Mouse (Mus musculus) limb, embryonic 11.5 days (tissue): ENCODE measurements around the gene Ttc25. TPM values are rescaled to one million over a fixed set of nuclear protein-coding genes. Genes with fewer than 3 reads are reported as not detected.

ENCODE experiments used
- ATAC-seq: fragments of 200-750 bp; cut with Nextera tagmentation; 2 replicates; pipeline ENCODE4 v1.8.0; 2017; ENCODE audit warnings: low read depth; ENCODE audit not compliant: insufficient number of reproducible peaks, low FRiP score, low TSS enrichment
- DNase-seq: peaks from one replicate; pipeline ENCODE4 v3.0.0-alpha.2; 2015; ENCODE audit warnings: low spot score
- H3K27ac ChIP-seq: fragments of 300-500 bp; sonication (generic); replicated peaks from 2 replicates; pipeline ENCODE4 v1.5.1; 2014; ENCODE audit warnings: low read depth, mild to moderate bottlenecking, low read length
- H3K27me3 ChIP-seq: fragments of 300-500 bp; sonication (generic); 2 replicates; pipeline ENCODE4 v1.6.1; 2014; ENCODE audit warnings: mild to moderate bottlenecking, low read length, mixed read lengths; ENCODE audit not compliant: control insufficient read depth, insufficient read depth
- H3K36me3 ChIP-seq: fragments of 300-500 bp; sonication (generic); 2 replicates; pipeline ENCODE4 v1.6.1; 2014; ENCODE audit warnings: mild to moderate bottlenecking, low read length, moderate library complexity, mixed read lengths; ENCODE audit not compliant: control insufficient read depth, insufficient read depth
- H3K4me1 ChIP-seq: fragments of 300-500 bp; sonication (generic); 2 replicates; pipeline ENCODE4 v1.6.1; 2014; ENCODE audit warnings: low read length, mixed read lengths; ENCODE audit not compliant: control insufficient read depth, insufficient read depth
- H3K4me2 ChIP-seq: fragments of 300-500 bp; sonication (generic); 2 replicates; pipeline ENCODE4 v1.6.1; 2014; ENCODE audit warnings: low read depth, mild to moderate bottlenecking, moderate library complexity; ENCODE audit not compliant: severe bottlenecking
- H3K4me3 ChIP-seq: fragments of 300-500 bp; sonication (generic); 2 replicates; pipeline ENCODE4 v1.5.1; 2014; ENCODE audit warnings: low read depth, low read length
- H3K9ac ChIP-seq: fragments of 300-500 bp; sonication (generic); 2 replicates; pipeline ENCODE4 v1.6.1; 2014; ENCODE audit warnings: mild to moderate bottlenecking, low read length
- H3K9me3 ChIP-seq: fragments of 300-500 bp; sonication (generic); 2 replicates; pipeline ENCODE4 v1.6.1; 2016; ENCODE audit warnings: low read length; ENCODE audit not compliant: control insufficient read depth
- WGBS: fragments of 180-500 bp; shearing (Covaris S2); extraction: QIAGEN DNeasy Blood & Tissue Kit; methylation state at CpG from one replicate; pipeline ENCODE4 v1.1.7; 2014; 5-methylcytosine and 5-hydroxymethylcytosine counted together
- polyA plus RNA-seq: library from polyadenylated mRNA; unstranded; fragments of >200 nt; fragmentation: Nextera tagmentation; extraction: Ambion mirVana; gene quantifications from 2 replicates; pipeline ENCODE4 v1.2.1, GENCODE M21; 2014

The Ttc25 gene
- polyA plus RNA-seq, 1 experiment from 2014 or later, result 1.1 TPM

- no peak overlapping the region for H3K27ac ChIP-seq
- no peak for DNase-seq
- no peak overlapping the region for H3K9ac ChIP-seq
- WGBS, result 93% methylated on average over 10 of the region's 10 CpGs
- H3K4me2 ChIP-seq, result no peak overlapping the region
- no peaks in the 10 kb centered on the region for H3K27me3 ChIP-seq
- H3K9me3 ChIP-seq, result no peaks in the 10 kb centered on the region
- H3K4me3 ChIP-seq, result no peak overlapping the region
- H3K36me3 ChIP-seq, result peaks cover 37% of the 10 kb centered on the region
- no peaks in the 10 kb centered on the region for H3K4me1 ChIP-seq
- no peak for ATAC-seq
These were observed 31.7 kb upstream of the Ttc25 start for GRCm38 (mm10) chr11:100513716-100514115.

GRCm38 (mm10) chr11:100515061-100515460, 30.3 kb upstream of the Ttc25 start:
- H3K4me3 ChIP-seq, result no peak overlapping the region
- no peak for DNase-seq

GRCm38 (mm10) chr11:100515789-100516188, 29.6 kb upstream of the Ttc25 start:
- no peaks in the 10 kb centered on the region for H3K4me1 ChIP-seq
- no peak overlapping the region for H3K9ac ChIP-seq
- H3K36me3 ChIP-seq, result peaks cover 32% of the 10 kb centered on the region
- DNase-seq (no peak), ATAC-seq (no peak)
- no peak overlapping the region for H3K4me2 ChIP-seq
- no peak overlapping the region for H3K4me3 ChIP-seq
- H3K27me3 ChIP-seq, result no peaks in the 10 kb centered on the region
- H3K27ac ChIP-seq, result no peak overlapping the region
- 94% methylated on average over 9 of the region's 9 CpGs for WGBS
- no peaks in the 10 kb centered on the region for H3K9me3 ChIP-seq

More at GRCm38 (mm10) chr11:100515061-100515460, 30.3 kb upstream of the Ttc25 start:
- H3K9me3 ChIP-seq, result no peaks in the 10 kb centered on the region
- H3K4me1 ChIP-seq, result no peaks in the 10 kb centered on the region
- 94% methylated on average over 9 of the region's 9 CpGs for WGBS
- no peak overlapping the region for H3K27ac ChIP-seq
- H3K9ac ChIP-seq, result no peak overlapping the region
- peaks cover 33% of the 10 kb centered on the region for H3K36me3 ChIP-seq
- H3K27me3 ChIP-seq, result no peaks in the 10 kb centered on the region
- no peak for ATAC-seq
- no peak overlapping the region for H3K4me2 ChIP-seq

GRCm38 (mm10) chr11:100516291-100516690, 29.1 kb upstream of the Ttc25 start:
- ATAC-seq (no peak), DNase-seq (no peak)
- H3K4me2 ChIP-seq, result no peak overlapping the region
- no peaks in the 10 kb centered on the region for H3K4me1 ChIP-seq
- H3K9me3 ChIP-seq, result no peaks in the 10 kb centered on the region
- H3K36me3 ChIP-seq, result peaks cover 32% of the 10 kb centered on the region
- WGBS, result 81% methylated on average over 9 of the region's 9 CpGs
- H3K27ac ChIP-seq, result no peak overlapping the region
- no peaks in the 10 kb centered on the region for H3K27me3 ChIP-seq
- H3K9ac ChIP-seq, result no peak overlapping the region
- no peak overlapping the region for H3K4me3 ChIP-seq

GRCm38 (mm10) chr11:100518188-100518591, 27.2 kb upstream of the Ttc25 start:
- 64% methylated on average over 5 of the region's 5 CpGs for WGBS
- H3K27ac ChIP-seq, result no peak overlapping the region

DNA sequence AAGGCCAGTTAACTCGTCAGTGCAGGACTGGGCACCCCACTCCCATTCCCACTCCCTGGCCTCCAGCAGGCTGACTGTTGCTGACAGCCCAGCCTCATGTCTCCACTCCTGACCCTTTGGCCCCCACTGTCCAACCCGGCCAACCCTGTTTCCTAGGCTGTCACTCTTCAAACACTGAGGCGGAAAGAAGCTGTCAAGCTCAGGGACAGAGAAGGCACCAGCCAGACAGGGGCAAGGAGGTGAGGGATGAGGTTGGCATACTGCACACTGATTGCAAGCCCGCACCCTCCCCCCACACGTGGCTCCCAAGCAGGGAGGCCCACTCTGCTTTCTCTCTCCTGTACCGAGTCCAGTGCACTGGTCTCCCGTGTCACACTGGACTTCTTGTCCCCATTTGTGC, 26.2 kb upstream of the Ttc25 start:
- ATAC-seq (no peak), DNase-seq (no peak)
- no peaks in the 10 kb centered on the region for H3K27me3 ChIP-seq
- no peak overlapping the region for H3K4me3 ChIP-seq
- WGBS, result 85% methylated on average over 7 of the region's 7 CpGs
- no peaks in the 10 kb centered on the region for H3K9me3 ChIP-seq
- no peaks in the 10 kb centered on the region for H3K4me1 ChIP-seq
- H3K9ac ChIP-seq, result no peak overlapping the region
- peaks cover 30% of the 10 kb centered on the region for H3K36me3 ChIP-seq
- H3K4me2 ChIP-seq, result no peak overlapping the region
- H3K27ac ChIP-seq, result no peak overlapping the region

More at GRCm38 (mm10) chr11:100518188-100518591, 27.2 kb upstream of the Ttc25 start:
- Histone ChIP-seq H3K4me3 (no peak overlapping the region), H3K9me3 (no peaks in the 10 kb centered on the region), H3K4me1 (no peaks in the 10 kb centered on the region), H3K4me2 (no peak overlapping the region), H3K27me3 (no peaks in the 10 kb centered on the region), H3K36me3 (peaks cover 31% of the 10 kb centered on the region), H3K9ac (no peak overlapping the region)
- no peak for ATAC-seq
- no peak for DNase-seq

- WGBS, result 78% methylated on average over 15 of the region's 15 CpGs
- H3K9ac ChIP-seq, result no peak overlapping the region
- peaks cover 10% of the 10 kb centered on the region; the same call in 1 of the 2 replicates for H3K4me1 ChIP-seq
- H3K27me3 ChIP-seq, result no peaks in the 10 kb centered on the region
- ATAC-seq (no peak), DNase-seq (no peak)
- no peak overlapping the region for H3K4me3 ChIP-seq
- H3K4me2 ChIP-seq, result no peak overlapping the region
- H3K27ac ChIP-seq, result no peak overlapping the region
- H3K36me3 ChIP-seq, result peaks cover 18% of the 10 kb centered on the region
- no peaks in the 10 kb centered on the region for H3K9me3 ChIP-seq
These were observed 24.6 kb upstream of the Ttc25 start for GRCm38 (mm10) chr11:100520838-100521237.

DNA sequence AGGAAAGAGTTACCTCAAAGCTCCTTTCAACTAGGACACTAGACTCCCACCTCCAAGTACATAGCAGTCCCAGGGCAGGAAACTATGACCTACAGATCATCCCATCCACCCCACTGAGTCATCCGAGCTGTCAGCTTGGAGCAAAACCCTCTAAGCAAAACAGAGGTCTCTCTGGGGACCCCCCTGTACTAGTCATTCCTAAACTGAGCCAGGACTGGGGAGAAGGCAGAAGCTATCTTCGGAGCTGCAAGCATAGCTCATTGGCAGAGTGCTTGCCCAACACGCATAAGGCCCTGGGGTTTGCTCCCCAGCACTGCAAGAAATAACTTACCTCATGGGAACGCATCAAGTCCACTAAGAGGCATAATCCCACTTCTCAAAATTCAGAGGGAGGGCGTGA, 21.0 kb upstream of the Ttc25 start:
- Histone ChIP-seq H3K4me2 (no peak overlapping the region), H3K9ac (no peak overlapping the region), H3K27ac (no peak overlapping the region), H3K36me3 (peaks cover 14% of the 10 kb centered on the region), H3K27me3 (no peaks in the 10 kb centered on the region), H3K9me3 (no peaks in the 10 kb centered on the region), H3K4me1 (peaks cover 21% of the 10 kb centered on the region), H3K4me3 (no peak overlapping the region)
- ATAC-seq (no peak), DNase-seq (no peak)
- 88% methylated on average over 5 of the region's 5 CpGs for WGBS

DNA sequence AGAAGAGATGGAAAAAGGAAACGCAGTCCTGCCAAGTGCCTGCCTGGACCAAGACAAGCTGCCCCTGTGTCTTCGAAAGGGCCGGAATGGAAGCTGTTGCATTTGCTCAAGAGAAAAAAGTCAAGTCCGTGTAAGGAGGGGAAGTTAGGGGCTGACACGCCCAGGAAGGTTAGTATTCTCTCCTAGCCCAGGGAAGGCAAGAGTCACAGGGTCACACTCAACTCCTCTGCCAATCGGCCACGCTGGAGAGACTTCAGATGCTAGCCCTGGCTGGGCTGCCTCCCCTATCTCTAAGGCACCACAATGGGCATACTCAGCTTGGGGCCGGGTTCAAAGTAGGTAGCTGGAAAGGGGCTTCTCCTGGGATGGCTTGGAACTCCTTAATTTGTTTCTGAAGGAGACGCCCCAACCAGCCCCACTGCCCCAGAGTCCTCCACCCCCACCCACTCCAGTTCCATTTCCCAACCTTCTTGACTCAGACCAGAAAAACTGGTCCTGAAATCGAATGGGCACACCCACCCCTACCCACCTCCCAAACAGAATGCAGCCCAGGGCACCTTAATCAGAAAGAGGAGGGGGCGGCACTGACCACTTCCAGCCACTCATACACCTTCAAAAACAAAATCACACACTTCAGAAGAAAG, 20.3 kb upstream of the Ttc25 start:
- WGBS, result 59% methylated on average over 11 of the region's 11 CpGs
- Histone ChIP-seq H3K4me1 (peaks cover 21% of the 10 kb centered on the region), H3K36me3 (peaks cover 12% of the 10 kb centered on the region), H3K27me3 (no peaks in the 10 kb centered on the region), H3K27ac (no peak overlapping the region), H3K4me3 (0 out of 2 replicates have a peak overlapping the region, but pooled peaks have one; percentile 2), H3K9me3 (no peaks in the 10 kb centered on the region), H3K9ac (no peak overlapping the region), H3K4me2 (peak overlapping the region; percentile 96)
- ATAC-seq, result no peak
- DNase-seq, result no peak
